Mouse (Mus musculus): Measurements from ENCODE around the gene Anp32e. TPM values are rescaled to one million over a fixed set of nuclear protein-coding genes. Genes with fewer than 3 reads are reported as not detected.
"Not testable (repeated sequence)": the region's sequence is repeated elsewhere in the genome, so short reads cannot be mapped to it uniquely, and the experiment has no call there.

Anp32e gene
- polyA plus RNA-seq, 1 experiment from 2014 or later = 123 TPM

- ATAC-seq (replicated peaks) = no peak; the same call in 1 of the 2 replicates
- WGBS = 22% methylated on average over 16 of the region's 16 CpGs
Observed at GRCm38 (mm10) chr3:95894317-95895160, 34.5 kb upstream of the Anp32e start.

DNA sequence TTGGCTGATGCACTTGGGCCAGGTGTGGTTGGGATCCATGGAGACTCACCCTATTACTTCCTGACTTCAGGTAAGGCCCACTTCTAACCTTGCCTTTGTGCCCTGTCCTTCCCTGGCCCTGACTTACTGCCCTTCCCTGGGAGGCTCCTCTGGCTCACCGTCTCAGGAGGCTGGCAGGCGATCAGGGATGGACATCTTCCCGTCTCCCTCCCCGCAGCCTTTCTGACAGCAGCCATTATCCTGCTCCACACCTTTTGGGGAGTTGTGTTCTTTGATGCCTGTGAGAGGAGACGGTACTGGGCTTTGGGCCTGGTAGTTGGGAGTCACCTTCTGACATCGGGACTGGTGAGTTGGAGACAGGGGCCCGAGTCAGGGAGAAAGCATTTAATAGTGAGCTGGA, 33.5 kb upstream of the Anp32e start:
- H3K4me1 ChIP-seq = peaks cover 21% of the 10 kb centered on the region
- H3K27me3 ChIP-seq (replicated peaks); ATAC-seq (replicated peaks); H3K27ac ChIP-seq; H3K36me3 ChIP-seq (replicated peaks); H3K9me3 ChIP-seq; H3K4me3 ChIP-seq; H3K4me2 ChIP-seq; H3K9ac ChIP-seq: not testable (repeated sequence)
- 87% methylated on average over 7 of the region's 7 CpGs for WGBS

More at GRCm38 (mm10) chr3:95894317-95895160, 34.5 kb upstream of the Anp32e start:
- Histone ChIP-seq H3K4me1 (peaks cover 21% of the 10 kb centered on the region), H3K9ac (peak overlapping the region; percentile 69), H3K27me3 (replicated peaks) (no peaks in the 10 kb centered on the region), H3K4me3 (peak overlapping the region; percentile 61), H3K9me3 (no peaks in the 10 kb centered on the region), H3K27ac (peak overlapping the region; percentile 79), H3K4me2 (peak overlapping the region; percentile 67), H3K36me3 (replicated peaks) (no peaks in the 10 kb centered on the region)

DNA sequence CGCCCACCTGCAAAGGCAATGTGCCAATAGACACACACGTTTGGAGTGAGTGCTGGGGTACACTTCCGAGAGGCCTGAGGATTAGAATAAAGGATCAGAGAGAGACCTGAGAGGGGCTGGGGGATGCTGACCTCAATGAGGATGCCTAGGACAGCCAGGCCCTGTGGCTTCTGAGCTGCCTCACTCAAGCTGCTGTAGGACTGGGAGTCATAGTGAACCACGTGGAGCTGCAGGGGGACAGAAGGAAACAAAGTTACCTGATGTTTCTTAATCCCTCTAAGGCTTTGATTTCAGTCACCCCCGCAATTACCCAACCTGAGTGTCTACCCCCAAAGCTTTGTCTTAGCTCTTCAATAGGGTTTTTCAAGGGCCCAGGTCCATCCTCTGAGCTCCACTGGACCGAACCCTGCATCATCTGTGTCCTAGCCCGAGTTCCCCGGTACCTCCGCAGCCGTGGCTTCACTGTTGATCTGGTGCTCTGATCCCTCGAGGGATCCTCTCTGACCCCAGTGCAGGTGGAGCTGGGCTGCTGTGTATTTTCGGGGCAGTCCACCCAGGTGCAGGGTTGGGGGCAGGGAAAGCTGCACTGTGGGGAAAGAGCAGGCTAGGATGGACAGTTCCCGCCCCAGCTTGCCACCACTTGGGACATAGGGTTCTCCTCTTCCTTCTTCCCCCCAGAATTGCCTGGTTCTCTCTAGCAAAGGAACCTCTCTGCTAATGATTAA, 29.1 kb upstream of the Anp32e start:
- Histone ChIP-seq H3K4me3 (no peak overlapping the region), H3K36me3 (replicated peaks) (no peaks in the 10 kb centered on the region), H3K9ac (no peak overlapping the region), H3K4me1 (peaks cover 24% of the 10 kb centered on the region), H3K27me3 (replicated peaks) (0 out of 2 replicates have a peak, but pooled peaks cover 4% of the 10 kb centered on the region), H3K9me3 (no peaks in the 10 kb centered on the region), H3K27ac (no peak overlapping the region), H3K4me2 (no peak overlapping the region)
- WGBS = 82% methylated on average over 13 of the region's 13 CpGs
- no peak for ATAC-seq (replicated peaks)

GRCm38 (mm10) chr3:95901616-95902372, 27.3 kb upstream of the Anp32e start:
- WGBS = 64% methylated on average over 9 of the region's 9 CpGs
- Histone ChIP-seq H3K9ac (no peak overlapping the region), H3K27ac (no peak overlapping the region), H3K4me2 (no peak overlapping the region), H3K36me3 (replicated peaks) (no peaks in the 10 kb centered on the region), H3K4me1 (peaks cover 30% of the 10 kb centered on the region), H3K9me3 (no peaks in the 10 kb centered on the region), H3K27me3 (replicated peaks) (peaks cover 7% of the 10 kb centered on the region; the same call in 1 of the 2 replicates), H3K4me3 (no peak overlapping the region)
- ATAC-seq (replicated peaks) = no peak

- H3K4me3 ChIP-seq = no peak overlapping the region
- no peak for ATAC-seq (replicated peaks)
- no peak overlapping the region for H3K4me2 ChIP-seq
- H3K4me1 ChIP-seq = peaks cover 34% of the 10 kb centered on the region
- H3K27ac ChIP-seq = no peak overlapping the region
- no peaks in the 10 kb centered on the region for H3K36me3 ChIP-seq (replicated peaks)
- H3K9ac ChIP-seq = no peak overlapping the region
- H3K27me3 ChIP-seq (replicated peaks) = peaks cover 11% of the 10 kb centered on the region; the same call in 1 of the 2 replicates
- H3K9me3 ChIP-seq = no peaks in the 10 kb centered on the region
Observed at GRCm38 (mm10) chr3:95902373-95902625, 26.7 kb upstream of the Anp32e start.

DNA sequence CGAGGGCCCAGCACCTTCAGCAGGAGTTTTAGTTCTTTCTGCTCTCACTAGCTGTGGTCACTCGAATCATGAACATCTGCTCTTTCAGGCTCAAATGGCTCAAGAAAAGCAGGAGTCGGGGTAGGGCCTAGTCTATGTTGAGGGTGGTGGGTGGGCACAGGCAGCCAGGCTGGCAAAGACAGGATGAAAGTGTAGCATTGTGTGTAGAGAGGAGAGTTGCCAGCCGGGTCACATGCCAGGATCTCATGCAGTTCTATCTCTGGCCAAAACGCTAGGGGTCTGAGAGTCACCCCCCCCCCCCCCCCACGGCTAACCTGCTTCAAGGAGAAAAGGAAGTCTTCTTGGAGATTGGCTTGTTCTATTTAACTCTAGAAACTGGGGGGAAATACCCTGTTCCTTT, 26.4 kb upstream of the Anp32e start:
- ATAC-seq (replicated peaks) = no peak
- Histone ChIP-seq H3K27me3 (replicated peaks) (peaks cover 14% of the 10 kb centered on the region; the same call in 1 of the 2 replicates), H3K4me3 (no peak overlapping the region), H3K4me2 (no peak overlapping the region), H3K4me1 (peaks cover 34% of the 10 kb centered on the region), H3K9me3 (no peaks in the 10 kb centered on the region), H3K27ac (no peak overlapping the region), H3K36me3 (replicated peaks) (no peaks in the 10 kb centered on the region), H3K9ac (no peak overlapping the region)
- 29% methylated on average over 6 of the region's 6 CpGs for WGBS

- Histone ChIP-seq H3K4me2 (peak overlapping the region; percentile 58), H3K36me3 (replicated peaks) (no peaks in the 10 kb centered on the region), H3K4me1 (peaks cover 34% of the 10 kb centered on the region), H3K4me3 (peak overlapping the region; percentile 28; the same call in 1 of the 2 replicates), H3K9ac (no peak overlapping the region), H3K9me3 (no peaks in the 10 kb centered on the region), H3K27ac (no peak overlapping the region), H3K27me3 (replicated peaks) (peaks cover 16% of the 10 kb centered on the region; the same call in 1 of the 2 replicates)
- no peak for ATAC-seq (replicated peaks)
- 5% methylated on average over 15 of the region's 15 CpGs for WGBS
Observed at GRCm38 (mm10) chr3:95903753-95904502, 25.1 kb upstream of the Anp32e start.

GRCm38 (mm10) chr3:95904568-95904967, 24.5 kb upstream of the Anp32e start, which contains the start of gene Car14:
Car14 (minus strand) TSS chr3:95904691.
- Histone ChIP-seq H3K27ac (no peak within 1 kb of the TSS), H3K4me1 (peaks cover 34% of the 10 kb centered on the region), H3K4me2 (peak within 1 kb of the TSS; percentile 58), H3K9me3 (no peaks in the 10 kb centered on the region), H3K4me3 (peak within 1 kb of the TSS; percentile 28), H3K36me3 (replicated peaks) (no peaks in the 10 kb centered on the region), H3K9ac (peak within 1 kb of the TSS; percentile 9; the same call in 1 of the 2 replicates), H3K27me3 (replicated peaks) (peaks cover 16% of the 10 kb centered on the region; the same call in 1 of the 2 replicates)
- 1% methylated on average over 15 of the region's 15 CpGs for WGBS
- peak; percentile 29 for ATAC-seq (replicated peaks)

DNA sequence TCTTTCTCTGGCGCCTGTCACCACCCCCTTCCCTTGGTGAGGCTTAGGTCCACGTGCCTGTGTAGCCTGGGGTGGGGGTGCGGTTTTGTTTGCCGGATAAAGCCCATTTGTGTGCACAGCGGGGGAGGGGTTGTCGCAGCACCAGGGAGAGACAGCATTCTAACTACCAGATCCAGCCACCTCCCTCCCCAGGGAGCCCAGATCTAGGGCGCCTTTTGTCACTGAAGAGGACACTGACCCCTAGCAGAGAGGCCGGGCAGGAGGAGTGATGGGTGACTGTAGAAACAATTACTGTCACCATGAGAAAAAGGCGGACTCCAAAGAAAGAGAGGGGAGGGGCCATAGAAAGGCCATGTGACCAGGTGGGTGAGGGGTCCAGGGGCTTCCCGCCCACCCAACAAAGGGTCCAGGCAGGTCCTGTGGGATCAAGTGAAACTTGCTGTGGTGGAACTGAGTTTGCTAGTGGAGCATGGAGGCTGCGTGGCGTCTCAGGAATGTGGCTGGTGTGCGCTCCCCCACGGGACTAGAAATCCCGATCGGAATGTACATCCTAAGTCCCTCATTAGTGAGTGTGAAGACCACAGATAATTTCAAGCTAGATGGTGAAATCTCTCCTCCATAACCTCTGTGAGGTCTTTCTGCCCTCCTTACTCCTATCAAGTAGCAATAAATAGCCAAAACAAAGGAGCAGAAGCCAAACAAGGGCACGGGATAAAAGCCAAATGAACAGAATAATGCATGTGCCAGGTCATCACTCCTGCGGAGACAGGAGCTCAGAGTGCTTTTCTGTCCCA, 23.7 kb upstream of the Anp32e start:
- peak; percentile 55 for ATAC-seq (replicated peaks)
- peak overlapping the region; percentile 58 for H3K4me2 ChIP-seq
- 0% methylated on average over 18 of the region's 18 CpGs for WGBS
- H3K9ac ChIP-seq = peak overlapping the region; percentile 9; the same call in 1 of the 2 replicates
- H3K27me3 ChIP-seq (replicated peaks) = peaks cover 16% of the 10 kb centered on the region; the same call in 1 of the 2 replicates
- H3K9me3 ChIP-seq = no peaks in the 10 kb centered on the region
- peaks cover 34% of the 10 kb centered on the region for H3K4me1 ChIP-seq
- no peaks in the 10 kb centered on the region for H3K36me3 ChIP-seq (replicated peaks)
- no peak overlapping the region for H3K27ac ChIP-seq
- peak overlapping the region; percentile 28 for H3K4me3 ChIP-seq

DNA sequence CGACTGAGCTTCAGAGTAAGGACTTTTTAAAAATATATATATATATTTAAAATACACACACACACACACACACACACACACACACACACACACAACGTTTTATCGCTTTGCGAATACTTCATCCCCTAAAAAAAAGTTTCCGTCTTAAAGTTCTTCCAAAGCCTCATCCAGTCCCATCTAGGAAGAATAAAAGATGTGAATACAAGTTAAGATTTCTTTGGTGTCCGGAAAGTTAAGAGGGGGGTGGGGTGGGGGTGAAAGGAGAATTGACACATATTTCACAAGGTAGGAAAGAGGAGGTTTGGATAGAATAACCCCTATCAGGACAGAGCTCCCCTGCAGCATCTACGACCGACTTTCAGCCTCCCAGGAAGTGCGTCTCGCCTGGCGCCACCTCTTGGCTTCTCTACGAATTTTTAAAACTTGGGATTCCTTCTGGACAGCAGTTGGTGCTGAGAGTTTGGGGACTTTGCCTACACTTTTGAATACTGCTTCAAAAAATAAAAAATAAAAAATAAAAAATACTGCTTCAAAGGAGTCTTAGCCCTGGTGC, 23.0 kb upstream of the Anp32e start:
- Histone ChIP-seq H3K4me1 (peaks cover 34% of the 10 kb centered on the region), H3K9ac (no peak overlapping the region), H3K27ac (no peak overlapping the region), H3K36me3 (replicated peaks) (no peaks in the 10 kb centered on the region), H3K4me2 (peak overlapping the region; percentile 58), H3K9me3 (no peaks in the 10 kb centered on the region), H3K27me3 (replicated peaks) (peaks cover 16% of the 10 kb centered on the region; the same call in 1 of the 2 replicates), H3K4me3 (peak overlapping the region; percentile 28)
- under 1% methylated on average over 12 of the region's 12 CpGs for WGBS
- ATAC-seq (replicated peaks) = no peak

GRCm38 (mm10) chr3:95906860-95907259, 22.2 kb upstream of the Anp32e start:
- under 1% methylated on average over 12 of the region's 12 CpGs for WGBS
- H3K4me3 ChIP-seq = no peak overlapping the region

More at GRCm38 (mm10) chr3:95906860-95907259, 22.2 kb upstream of the Anp32e start:
- H3K4me1 ChIP-seq = peaks cover 34% of the 10 kb centered on the region
- peaks cover 16% of the 10 kb centered on the region; the same call in 1 of the 2 replicates for H3K27me3 ChIP-seq (replicated peaks)
- no peak for ATAC-seq (replicated peaks)
- no peaks in the 10 kb centered on the region for H3K9me3 ChIP-seq
- H3K27ac ChIP-seq = no peak overlapping the region
- no peaks in the 10 kb centered on the region for H3K36me3 ChIP-seq (replicated peaks)
- no peak overlapping the region for H3K9ac ChIP-seq
- peak overlapping the region; percentile 58 for H3K4me2 ChIP-seq

Measured in midbrain, embryonic 15.5 days (tissue).